Mouse (Mus musculus) ES-Bruce4 (cell line): ENCODE results near the gene Ncs1.

ENCODE experiments used
- CTCF ChIP-seq: IDR thresholded peaks from one replicate; pipeline ENCODE4 v1.8.1; 2011; ENCODE audit warnings: low read depth, low read length
- EP300 ChIP-seq: IDR thresholded peaks from 2 replicates; pipeline ENCODE4 v1.6.1; 2011; ENCODE audit warnings: low read depth, low read length; ENCODE audit not compliant: insufficient read depth
- POLR2A ChIP-seq: IDR thresholded peaks from one replicate; pipeline ENCODE4 v1.8.1; 2011; ENCODE audit warnings: low read length; ENCODE audit not compliant: insufficient read depth

DNA sequence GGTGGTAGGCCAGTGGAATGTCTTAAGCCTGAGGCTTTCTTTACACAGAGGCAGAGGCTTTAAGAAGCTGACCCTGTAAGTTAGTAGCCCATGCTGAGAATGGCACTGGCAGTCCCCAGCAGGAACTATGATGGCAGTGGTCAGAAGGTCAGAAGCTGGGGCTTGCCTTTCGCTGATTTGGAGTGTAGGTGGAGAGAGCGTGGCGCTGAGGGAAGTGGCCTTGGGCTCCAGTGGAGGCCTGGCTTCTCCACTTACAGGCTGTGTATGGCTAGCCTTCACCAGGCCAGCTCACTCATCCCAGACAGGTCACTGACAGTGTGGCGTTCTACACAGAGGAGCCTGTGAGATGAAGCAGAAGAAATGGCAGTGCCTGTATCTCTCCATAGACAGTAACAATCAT, 42.7 kb upstream of the Ncs1 start:
- TF ChIP-seq CTCF (no peak), EP300 (no peak), POLR2A (no peak)
